Mouse (Mus musculus): ENCODE results near the gene Sulf2. TPM values are rescaled to one million over a fixed set of nuclear protein-coding genes. Genes with fewer than 3 reads are reported as not detected.

Sulf2 gene
- polyA plus RNA-seq, 1 experiment from 2014 or later, result 33.2 TPM

GRCm38 (mm10) chr2:166180744-166181508, 25.5 kb upstream of the Sulf2 start:
- H3K4me3 ChIP-seq (ENCODE audit: low read depth, low read length), result no peak overlapping the region
- WGBS, result 6% methylated on average over 11 of the region's 11 CpGs
- no peaks in the 10 kb centered on the region for H3K9me3 ChIP-seq (replicated peaks; ENCODE audit: control insufficient read depth, low read length)
- H3K9ac ChIP-seq (ENCODE audit: low read length), result no peak overlapping the region
- ATAC-seq (peak; percentile 55), DNase-seq (ENCODE audit: low spot score) (peak; percentile 87)
- no peak overlapping the region for H3K4me2 ChIP-seq (ENCODE audit: low read length)
- no peaks in the 10 kb centered on the region for H3K36me3 ChIP-seq (ENCODE audit: control insufficient read depth, insufficient read depth, low read length)
- peaks cover 16% of the 10 kb centered on the region for H3K4me1 ChIP-seq (ENCODE audit: control insufficient read depth, insufficient read depth, low read length)
- H3K27ac ChIP-seq (ENCODE audit: low read depth, low read length), result peak overlapping the region; percentile 22; the same call in 1 of the 2 replicates
- 0 out of 2 replicates have a peak, but pooled peaks cover 7% of the 10 kb centered on the region for H3K27me3 ChIP-seq (replicated peaks; ENCODE audit: control insufficient read depth, insufficient read depth, low read length)

GRCm38 (mm10) chr2:166180136-166180649, 24.7 kb upstream of the Sulf2 start:
- WGBS, result 26% methylated on average over 5 of the region's 5 CpGs
- Histone ChIP-seq H3K27ac (ENCODE audit: low read depth, low read length) (peak overlapping the region; percentile 22; the same call in 1 of the 2 replicates), H3K9me3 (replicated peaks; ENCODE audit: control insufficient read depth, low read length) (no peaks in the 10 kb centered on the region), H3K4me1 (ENCODE audit: control insufficient read depth, insufficient read depth, low read length) (peaks cover 20% of the 10 kb centered on the region), H3K4me2 (ENCODE audit: low read length) (no peak overlapping the region), H3K9ac (ENCODE audit: low read length) (no peak overlapping the region), H3K4me3 (ENCODE audit: low read depth, low read length) (no peak overlapping the region), H3K36me3 (ENCODE audit: control insufficient read depth, insufficient read depth, low read length) (no peaks in the 10 kb centered on the region), H3K27me3 (replicated peaks; ENCODE audit: control insufficient read depth, insufficient read depth, low read length) (0 out of 2 replicates have a peak, but pooled peaks cover 5% of the 10 kb centered on the region)
- DNase-seq (ENCODE audit: low spot score) (no peak), ATAC-seq (no peak)

- Histone ChIP-seq H3K9ac (ENCODE audit: low read length) (no peak overlapping the region), H3K4me1 (ENCODE audit: control insufficient read depth, insufficient read depth, low read length) (peaks cover 20% of the 10 kb centered on the region), H3K27me3 (replicated peaks; ENCODE audit: control insufficient read depth, insufficient read depth, low read length) (0 out of 2 replicates have a peak, but pooled peaks cover 7% of the 10 kb centered on the region), H3K27ac (ENCODE audit: low read depth, low read length) (0 out of 2 replicates have a peak overlapping the region, but pooled peaks have one; percentile 22), H3K4me3 (ENCODE audit: low read depth, low read length) (no peak overlapping the region), H3K36me3 (ENCODE audit: control insufficient read depth, insufficient read depth, low read length) (no peaks in the 10 kb centered on the region), H3K4me2 (ENCODE audit: low read length) (no peak overlapping the region), H3K9me3 (replicated peaks; ENCODE audit: control insufficient read depth, low read length) (no peaks in the 10 kb centered on the region)
- DNase-seq (ENCODE audit: low spot score) (no peak), ATAC-seq (no peak)
- 75% methylated on average over 4 of the region's 4 CpGs for WGBS
Measured at GRCm38 (mm10) chr2:166179457-166180101, 24.1 kb upstream of the Sulf2 start.

GRCm38 (mm10) chr2:166175552-166176136, 20.2 kb upstream of the Sulf2 start:
- Histone ChIP-seq H3K4me1 (ENCODE audit: control insufficient read depth, insufficient read depth, low read length) (peaks cover 18% of the 10 kb centered on the region), H3K4me3 (ENCODE audit: low read depth, low read length) (no peak overlapping the region), H3K27me3 (replicated peaks; ENCODE audit: control insufficient read depth, insufficient read depth, low read length) (peaks cover 17% of the 10 kb centered on the region; the same call in 1 of the 2 replicates), H3K36me3 (ENCODE audit: control insufficient read depth, insufficient read depth, low read length) (no peaks in the 10 kb centered on the region), H3K4me2 (ENCODE audit: low read length) (no peak overlapping the region), H3K9me3 (replicated peaks; ENCODE audit: control insufficient read depth, low read length) (no peaks in the 10 kb centered on the region), H3K9ac (ENCODE audit: low read length) (no peak overlapping the region), H3K27ac (ENCODE audit: low read depth, low read length) (no peak overlapping the region)
- 66% methylated on average over 8 of the region's 8 CpGs for WGBS
- ATAC-seq (0 out of 2 replicates have a peak, but pooled peaks have one; percentile 19), DNase-seq (ENCODE audit: low spot score) (no peak)

GRCm38 (mm10) chr2:166175145-166175544, 19.7 kb upstream of the Sulf2 start:
- Histone ChIP-seq H3K4me3 (ENCODE audit: low read depth, low read length) (no peak overlapping the region), H3K9me3 (replicated peaks; ENCODE audit: control insufficient read depth, low read length) (no peaks in the 10 kb centered on the region), H3K27ac (ENCODE audit: low read depth, low read length) (no peak overlapping the region), H3K36me3 (ENCODE audit: control insufficient read depth, insufficient read depth, low read length) (no peaks in the 10 kb centered on the region), H3K27me3 (replicated peaks; ENCODE audit: control insufficient read depth, insufficient read depth, low read length) (peaks cover 18% of the 10 kb centered on the region; the same call in 1 of the 2 replicates), H3K4me1 (ENCODE audit: control insufficient read depth, insufficient read depth, low read length) (peaks cover 13% of the 10 kb centered on the region), H3K9ac (ENCODE audit: low read length) (no peak overlapping the region), H3K4me2 (ENCODE audit: low read length) (no peak overlapping the region)
- peak; percentile 77 for DNase-seq (ENCODE audit: low spot score)
- WGBS, result 16% methylated on average over 3 of the region's 3 CpGs
- ATAC-seq, result peak; percentile 70

GRCm38 (mm10) chr2:166173169-166173568, 17.7 kb upstream of the Sulf2 start:
- Histone ChIP-seq H3K9ac (ENCODE audit: low read length) (no peak overlapping the region), H3K4me3 (ENCODE audit: low read depth, low read length) (no peak overlapping the region), H3K9me3 (replicated peaks; ENCODE audit: control insufficient read depth, low read length) (no peaks in the 10 kb centered on the region), H3K36me3 (ENCODE audit: control insufficient read depth, insufficient read depth, low read length) (no peaks in the 10 kb centered on the region), H3K4me2 (ENCODE audit: low read length) (no peak overlapping the region), H3K27me3 (replicated peaks; ENCODE audit: control insufficient read depth, insufficient read depth, low read length) (peaks cover 22% of the 10 kb centered on the region; the same call in 1 of the 2 replicates), H3K27ac (ENCODE audit: low read depth, low read length) (no peak overlapping the region), H3K4me1 (ENCODE audit: control insufficient read depth, insufficient read depth, low read length) (peaks cover 9% of the 10 kb centered on the region; the same call in 1 of the 2 replicates)
- DNase-seq (ENCODE audit: low spot score) (no peak), ATAC-seq (no peak)
- 77% methylated on average over 5 of the region's 5 CpGs for WGBS

GRCm38 (mm10) chr2:166170173-166170572, 14.7 kb upstream of the Sulf2 start:
- H3K9ac ChIP-seq (ENCODE audit: low read length), result no peak overlapping the region
- no peak overlapping the region for H3K27ac ChIP-seq (ENCODE audit: low read depth, low read length)
- H3K4me1 ChIP-seq (ENCODE audit: control insufficient read depth, insufficient read depth, low read length), result peaks cover 3% of the 10 kb centered on the region; the same call in 1 of the 2 replicates
- WGBS, result 47% methylated on average over 7 of the region's 7 CpGs
- H3K9me3 ChIP-seq (replicated peaks; ENCODE audit: control insufficient read depth, low read length), result no peaks in the 10 kb centered on the region
- H3K36me3 ChIP-seq (ENCODE audit: control insufficient read depth, insufficient read depth, low read length), result no peaks in the 10 kb centered on the region
- no peak overlapping the region for H3K4me3 ChIP-seq (ENCODE audit: low read depth, low read length)
- no peak for DNase-seq (ENCODE audit: low spot score)
- ATAC-seq, result no peak
- H3K27me3 ChIP-seq (replicated peaks; ENCODE audit: control insufficient read depth, insufficient read depth, low read length), result peaks cover 20% of the 10 kb centered on the region; the same call in 1 of the 2 replicates
- H3K4me2 ChIP-seq (ENCODE audit: low read length), result no peak overlapping the region

GRCm38 (mm10) chr2:166168868-166169267, 13.4 kb upstream of the Sulf2 start:
- no peaks in the 10 kb centered on the region for H3K36me3 ChIP-seq (ENCODE audit: control insufficient read depth, insufficient read depth, low read length)
- H3K4me3 ChIP-seq (ENCODE audit: low read depth, low read length), result no peak overlapping the region
- no peak overlapping the region for H3K9ac ChIP-seq (ENCODE audit: low read length)
- no peaks in the 10 kb centered on the region for H3K9me3 ChIP-seq (replicated peaks; ENCODE audit: control insufficient read depth, low read length)
- DNase-seq (ENCODE audit: low spot score) (peak; percentile 60), ATAC-seq (0 out of 2 replicates have a peak, but pooled peaks have one; percentile 26)
- H3K4me2 ChIP-seq (ENCODE audit: low read length), result no peak overlapping the region
- WGBS, result 12% methylated on average over 7 of the region's 7 CpGs
- peaks cover 3% of the 10 kb centered on the region; the same call in 1 of the 2 replicates for H3K4me1 ChIP-seq (ENCODE audit: control insufficient read depth, insufficient read depth, low read length)
- H3K27ac ChIP-seq (ENCODE audit: low read depth, low read length), result no peak overlapping the region
- H3K27me3 ChIP-seq (replicated peaks; ENCODE audit: control insufficient read depth, insufficient read depth, low read length), result peaks cover 16% of the 10 kb centered on the region; the same call in 1 of the 2 replicates

Measured in forebrain, embryonic 14.5 days (tissue).